Mouse (Mus musculus) spleen, adult 18-20 months (tissue): Measurements from ENCODE around the gene Myl6b.
"Not testable (repeated sequence)": the region's sequence is repeated elsewhere in the genome, so short reads cannot be mapped to it uniquely, and the experiment has no call there.

Source experiments
- DNase-seq, 2 experiments: peaks; one replicate each; pipeline ENCODE4 v3.0.0; 2022; ENCODE audit warnings: mixed read lengths in 2 of 2

The Myl6b gene

DNA sequence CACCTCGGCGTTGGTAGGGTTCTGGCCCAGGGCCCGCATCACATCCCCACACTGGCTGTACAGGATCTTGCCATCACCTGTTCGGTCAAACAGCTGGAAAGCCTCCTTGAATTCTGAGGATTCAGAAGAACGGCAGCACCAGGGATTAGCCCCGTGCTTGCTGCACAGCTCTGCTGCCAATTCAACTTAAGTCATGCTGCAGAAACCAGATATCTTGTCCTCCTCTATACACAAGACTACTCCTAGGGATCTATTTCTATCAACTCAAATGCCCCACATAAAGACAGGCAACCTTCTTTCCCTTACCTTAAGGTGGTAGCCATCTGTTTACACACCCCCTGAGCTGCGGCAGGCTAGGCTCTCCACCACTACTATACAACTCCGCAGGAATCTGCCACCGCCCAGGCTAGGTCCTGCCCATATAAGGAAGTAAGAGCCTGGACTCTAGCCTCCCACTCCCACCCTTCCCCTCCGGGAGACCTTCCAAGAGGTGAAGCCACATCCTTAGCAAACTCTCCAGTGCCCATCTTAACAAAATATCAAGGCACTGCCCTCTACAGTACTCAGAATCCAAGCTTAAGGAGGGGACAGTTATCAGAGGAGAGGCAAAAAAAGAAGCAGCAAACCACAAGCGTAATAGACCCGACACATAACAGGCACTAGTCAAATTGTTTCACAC is 5.7 kb downstream of the Myl6b start:
- DNase-seq: no peak

DNA sequence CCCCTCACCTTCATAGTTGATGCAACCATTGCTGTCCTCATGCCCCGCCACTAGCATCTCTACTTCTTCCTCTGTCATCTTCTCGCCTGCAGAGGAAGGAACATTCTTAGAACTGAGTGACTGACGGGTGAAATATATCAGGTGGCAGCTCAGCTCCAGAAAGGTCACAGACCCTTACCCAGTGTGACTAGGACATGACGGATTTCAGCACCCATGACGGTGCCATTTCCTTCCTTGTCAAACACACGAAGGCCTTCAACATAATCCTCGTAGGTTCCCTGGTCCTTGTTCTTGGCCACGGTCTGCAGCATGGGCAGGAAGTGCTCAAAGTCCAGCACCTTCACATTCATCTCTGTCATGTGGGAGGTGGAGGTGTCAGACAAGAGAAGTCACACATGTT is 6.4 kb downstream of the Myl6b start:
- DNase-seq: not testable (repeated sequence)

DNA sequence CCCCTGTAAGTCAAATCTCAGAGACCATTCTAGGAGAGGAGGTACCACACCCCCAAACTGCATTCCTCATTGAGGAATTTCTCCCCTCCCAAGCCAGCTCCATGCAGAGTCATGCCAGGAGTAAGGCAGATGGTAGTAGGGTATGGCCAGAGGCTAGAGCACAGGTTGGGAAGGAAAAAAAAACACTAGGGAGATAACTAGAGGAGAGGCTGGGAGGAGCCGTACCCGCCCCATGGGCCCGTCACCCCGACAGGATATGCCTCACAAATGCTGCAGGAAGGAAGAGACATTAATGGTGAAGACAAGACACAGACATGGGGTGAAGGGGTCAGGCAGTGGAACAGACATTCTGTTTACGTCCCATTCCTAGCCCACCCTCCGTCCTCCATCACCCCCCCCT is 7.0 kb downstream of the Myl6b start:
- DNase-seq: no peak

DNA sequence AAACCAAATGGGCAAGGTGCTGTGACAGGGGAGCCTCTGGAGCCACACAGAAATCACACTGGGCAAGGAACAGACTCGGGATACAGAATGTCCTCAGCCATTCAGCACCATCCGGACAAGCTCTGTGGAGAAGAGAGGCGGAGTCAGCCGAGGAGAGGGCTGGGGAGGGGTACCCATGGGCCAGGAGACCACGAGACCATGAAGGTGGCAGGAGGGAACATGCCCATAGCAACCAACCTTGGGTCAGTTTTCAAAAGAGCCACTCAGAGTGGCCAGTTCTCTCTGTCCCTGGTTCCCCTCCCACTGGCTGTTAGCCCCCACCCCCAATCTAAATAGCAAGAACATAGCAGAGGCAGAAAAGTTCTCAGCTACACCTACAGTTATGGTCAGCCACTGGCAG is 7.6 kb downstream of the Myl6b start:
- no peak for DNase-seq

DNA sequence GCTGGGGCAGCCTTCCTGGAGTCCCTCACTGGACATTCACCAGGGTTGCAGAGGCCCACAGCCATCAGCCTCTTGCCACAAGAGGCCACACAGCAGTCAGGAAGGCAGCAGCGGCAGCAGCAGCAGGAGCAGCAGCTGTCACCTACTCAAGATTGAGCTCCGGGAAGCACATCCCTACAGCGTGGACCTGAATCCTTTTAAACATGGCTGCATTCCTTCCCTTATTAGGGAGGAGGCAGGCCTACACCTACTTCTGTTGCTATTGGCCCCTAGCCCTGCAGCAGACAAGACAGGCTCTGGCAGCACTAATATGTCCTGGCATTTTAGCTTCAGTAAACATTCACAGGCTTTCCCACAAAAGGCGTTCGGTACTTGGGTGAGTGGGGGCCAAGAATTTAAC is 8.3 kb downstream of the Myl6b start:
- no peak for DNase-seq

DNA sequence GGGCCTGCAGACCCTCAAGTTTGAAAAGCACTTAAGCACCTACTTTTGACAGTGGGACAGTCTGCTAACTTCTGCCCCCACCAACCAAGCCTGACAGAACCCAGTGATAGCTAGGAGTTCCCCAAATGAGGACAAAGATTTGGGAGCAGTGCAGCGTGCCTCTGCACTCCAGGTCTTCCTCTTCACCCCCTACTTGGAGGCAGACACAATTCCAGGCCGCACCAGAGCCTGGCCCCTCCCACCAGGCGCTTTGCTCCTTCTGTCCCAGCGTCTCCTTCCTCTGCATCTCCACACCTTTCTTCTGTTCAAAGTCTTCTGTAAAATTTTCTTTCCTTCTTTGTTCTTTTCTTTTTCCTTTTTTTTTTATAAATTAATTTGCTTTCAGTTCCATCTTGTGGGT is 8.7 kb downstream of the Myl6b start:
- no peak for DNase-seq

DNA sequence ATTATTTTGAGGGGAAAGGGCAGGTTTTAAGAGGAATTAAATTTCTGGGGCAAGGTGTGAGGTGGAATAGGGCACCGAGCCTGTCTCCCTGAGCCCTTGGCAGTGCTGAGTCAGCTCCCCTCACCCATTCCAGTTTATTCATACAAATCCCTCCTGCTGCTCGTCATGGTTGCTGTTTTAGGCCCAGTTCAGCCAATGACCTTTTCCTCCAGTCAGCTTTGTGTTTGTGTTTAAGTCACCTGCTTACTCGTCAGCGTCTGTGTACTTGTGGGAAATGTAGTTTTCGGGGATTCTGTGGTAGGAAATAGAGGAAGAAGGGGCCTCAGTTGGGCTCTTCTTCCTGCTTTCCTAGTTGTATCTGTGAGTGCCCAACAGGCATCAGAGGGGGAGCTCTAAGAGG is 9.1 kb downstream of the Myl6b start:
- no peak for DNase-seq

DNA sequence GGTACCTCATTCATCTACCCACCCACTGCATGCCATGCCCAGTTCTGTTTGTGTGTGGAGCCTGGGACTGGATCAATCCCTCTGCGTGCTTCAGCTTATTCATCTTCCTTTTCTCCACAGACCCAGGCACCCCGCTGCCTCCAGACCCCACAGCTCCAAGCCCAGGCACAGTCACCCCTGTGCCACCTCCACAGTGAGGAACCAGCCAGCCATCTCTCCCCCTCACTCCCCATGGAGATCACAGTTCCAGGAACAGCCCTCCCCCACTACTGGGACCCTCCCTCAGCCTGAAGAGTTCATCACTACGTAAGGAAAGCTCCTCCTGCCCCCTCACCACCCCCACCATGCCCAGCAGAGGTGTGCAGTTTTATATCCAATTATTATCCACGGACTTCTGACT is 9.7 kb downstream of the Myl6b start:
- DNase-seq: no peak

DNA sequence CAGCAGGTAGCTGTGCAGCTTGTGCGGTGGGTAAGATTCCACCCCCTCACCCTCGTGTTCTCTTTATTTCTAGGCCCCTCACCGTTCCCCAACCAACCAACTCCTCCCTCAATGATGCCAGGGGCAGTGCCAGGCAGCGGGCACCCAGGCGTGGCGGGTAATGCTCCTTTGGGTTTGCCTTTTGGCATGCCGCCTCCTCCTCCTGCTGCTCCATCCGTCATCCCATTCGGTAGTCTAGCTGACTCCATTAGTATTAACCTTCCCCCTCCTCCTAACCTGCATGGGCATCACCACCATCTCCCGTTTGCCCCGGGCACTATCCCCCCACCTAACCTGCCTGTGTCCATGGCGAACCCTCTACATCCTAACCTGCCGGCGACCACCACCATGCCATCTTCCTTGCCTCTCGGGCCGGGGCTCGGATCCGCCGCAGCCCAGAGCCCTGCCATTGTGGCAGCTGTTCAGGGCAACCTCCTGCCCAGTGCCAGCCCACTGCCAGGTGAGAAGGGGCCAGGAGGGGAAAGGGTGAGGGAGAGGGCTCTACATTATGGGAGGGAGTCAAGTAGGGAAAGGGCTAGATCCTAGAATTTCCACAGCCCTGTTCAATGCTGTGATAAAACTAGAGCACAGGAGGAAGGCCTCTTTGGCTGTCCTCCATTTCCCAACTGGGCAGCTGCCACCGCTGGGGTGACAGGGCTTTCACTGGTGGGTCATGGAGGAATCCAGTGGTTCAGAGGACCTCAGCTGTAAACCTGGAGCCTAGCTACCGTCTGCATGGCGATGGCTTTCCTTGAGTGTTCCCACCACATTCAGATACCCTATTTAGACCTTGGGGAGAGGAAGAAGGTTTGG is 10.4 kb downstream of the Myl6b start:
- DNase-seq: no peak

DNA sequence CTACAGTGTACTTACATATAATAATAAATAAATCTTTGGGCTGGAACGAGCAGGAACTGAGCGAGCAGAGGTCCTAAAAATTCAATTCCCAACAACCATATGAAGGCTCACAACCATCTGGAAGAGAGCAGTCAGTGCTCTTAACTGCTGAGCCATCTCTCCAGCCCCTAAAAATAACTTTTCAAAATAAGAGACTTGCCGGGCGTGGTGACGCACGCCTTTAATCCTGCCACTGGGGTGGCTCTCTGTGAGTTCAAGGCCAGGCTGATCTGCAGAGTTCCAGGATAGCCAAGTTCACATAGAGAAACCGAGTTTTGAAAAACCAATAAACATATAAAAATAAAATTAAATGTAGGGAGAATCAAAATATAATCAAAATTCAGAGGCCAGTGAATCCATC is 12.1 kb downstream of the Myl6b start:
- DNase-seq: no peak

DNA sequence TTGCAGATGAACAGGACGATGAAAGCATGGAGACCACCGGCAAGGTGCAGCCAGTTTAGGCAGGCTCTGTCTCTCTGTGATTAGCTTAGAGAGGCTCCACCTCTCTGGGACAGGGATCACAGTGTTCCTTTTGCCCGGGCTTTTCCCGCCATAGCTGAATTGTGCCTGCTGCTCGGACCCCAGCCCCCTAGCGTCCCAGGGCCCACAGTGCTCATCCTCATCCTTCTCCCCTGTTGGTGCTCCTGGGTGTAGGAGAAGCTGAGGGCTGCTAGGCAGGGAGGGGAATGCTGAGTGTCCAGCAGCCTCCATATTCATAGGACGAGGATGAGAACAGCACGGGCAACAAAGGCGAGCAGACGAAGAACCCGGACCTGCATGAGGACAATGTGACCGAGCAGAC is 24.1 kb downstream of the Myl6b start:
- DNase-seq: no peak

DNA sequence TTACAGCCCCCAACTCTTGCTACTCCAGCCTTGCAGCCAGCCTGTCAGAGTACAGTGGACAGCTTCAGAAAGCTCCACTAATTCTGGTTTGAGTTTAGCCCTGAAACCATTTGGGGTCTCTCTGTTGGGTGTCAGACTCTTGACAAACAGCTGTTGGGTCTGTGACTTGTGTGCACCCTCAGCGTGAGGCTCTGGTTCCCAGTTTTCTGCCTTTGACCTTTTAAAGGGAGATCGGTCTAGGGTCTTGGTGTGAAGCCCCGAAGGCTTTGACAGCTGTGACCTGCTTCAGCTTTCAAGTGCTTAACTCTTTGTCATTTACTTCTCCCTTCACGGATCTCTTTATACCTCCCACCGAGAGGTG is 38.2 kb downstream of the Myl6b start:
- no peak for DNase-seq

DNA sequence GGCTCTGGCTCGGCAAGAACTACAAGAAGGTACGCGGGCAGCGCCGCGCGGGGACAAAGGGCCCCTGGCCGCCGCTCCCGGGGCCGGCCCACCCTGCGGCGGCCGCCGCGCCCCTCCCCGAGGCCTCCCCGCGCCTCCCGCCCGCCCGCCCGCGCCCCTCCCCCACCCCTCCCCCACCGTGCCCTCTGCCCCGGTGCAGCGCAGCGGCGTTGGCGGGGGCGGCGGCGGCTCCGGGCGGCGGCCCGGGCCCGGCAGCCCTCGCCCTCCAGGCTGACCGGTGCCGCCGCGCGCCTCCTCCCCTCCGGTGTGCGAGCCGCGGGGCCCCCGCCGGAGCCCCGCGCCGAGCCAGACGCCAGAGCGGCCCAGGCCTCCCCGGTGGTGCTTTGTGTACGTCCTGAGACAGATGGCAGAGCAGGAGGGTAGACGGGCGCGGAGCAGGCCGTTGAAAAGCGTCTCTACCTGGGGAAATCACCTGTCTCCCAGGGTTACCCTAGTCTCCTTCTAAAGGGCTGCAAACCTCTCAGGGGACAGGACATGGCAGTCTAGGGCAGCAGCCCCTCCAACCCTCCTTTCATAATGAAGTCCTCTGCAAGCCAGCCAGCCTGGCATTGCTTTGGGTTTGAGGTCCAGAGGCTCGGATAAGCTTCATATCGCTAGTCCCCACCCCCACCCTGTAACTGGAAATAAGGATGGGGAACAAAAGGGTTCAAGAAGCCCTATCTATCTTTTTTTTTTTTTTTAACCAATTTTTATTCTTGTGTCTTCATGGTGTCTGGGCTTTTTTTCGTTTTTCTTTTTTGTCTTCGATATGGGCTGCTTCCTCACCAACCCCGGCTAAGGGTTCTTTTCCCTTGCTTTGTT is 38.8 kb downstream of the Myl6b start:
- peak; percentile 32 to 48 for DNase-seq

DNA sequence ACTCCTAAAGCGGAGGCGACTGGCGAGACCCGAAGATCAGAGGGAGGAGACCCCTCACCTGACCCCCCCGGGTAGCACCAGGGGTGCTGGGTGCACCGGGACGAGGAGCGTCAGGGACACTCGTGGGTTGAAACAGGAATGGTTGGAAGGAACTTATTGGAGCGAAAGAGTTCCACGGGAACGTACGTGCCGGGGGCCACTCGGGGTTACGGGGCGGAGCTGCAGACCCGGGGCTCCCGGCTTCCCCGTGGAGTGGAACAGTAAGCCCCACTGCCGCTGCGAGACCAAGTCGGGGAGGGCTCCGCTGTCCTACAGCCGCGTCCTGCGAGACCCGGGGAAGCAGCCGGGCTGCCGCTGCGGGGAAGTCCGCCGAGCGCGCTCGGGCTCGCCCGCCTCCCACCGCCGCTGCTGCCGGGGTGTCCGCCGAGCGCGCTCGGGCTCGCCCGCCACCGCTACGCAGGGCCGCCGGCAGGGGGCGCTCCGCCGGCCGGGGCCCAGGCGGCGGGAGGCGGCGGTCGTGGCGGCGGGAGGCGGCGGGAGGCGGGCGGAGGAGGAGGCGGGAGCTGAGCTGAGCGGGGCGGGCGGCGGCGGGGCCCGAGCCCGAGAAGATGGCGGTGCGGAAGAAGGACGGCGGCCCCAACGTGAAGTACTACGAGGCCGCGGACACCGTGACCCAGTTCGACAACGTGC is 39.6 kb downstream of the Myl6b start, which contains the start of gene Smarcc2:
TSS of gene Smarcc2 (plus strand) at position 530 of the 690 bp plus-strand sequence.
- peak; percentile 79 to 83 for DNase-seq

DNA sequence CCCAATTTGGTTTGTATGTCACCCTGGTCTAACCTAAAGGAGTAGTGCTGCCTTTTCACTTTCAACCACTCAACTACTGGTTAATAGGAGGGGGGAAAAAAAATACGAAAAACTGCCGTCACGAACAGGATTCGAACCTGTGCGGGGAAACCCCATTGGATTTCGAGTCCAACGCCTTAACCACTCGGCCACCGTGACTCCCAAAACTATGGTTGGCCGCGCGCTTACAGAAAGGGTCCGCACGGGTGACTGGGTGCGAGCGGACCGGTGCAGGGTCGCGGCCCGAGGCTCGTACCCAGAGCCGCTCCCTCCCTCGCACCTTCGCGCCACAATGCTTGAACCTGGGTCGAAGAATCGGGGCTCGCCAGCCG is 40.2 kb downstream of the Myl6b start:
- peak; percentile 61 to 75 for DNase-seq

DNA sequence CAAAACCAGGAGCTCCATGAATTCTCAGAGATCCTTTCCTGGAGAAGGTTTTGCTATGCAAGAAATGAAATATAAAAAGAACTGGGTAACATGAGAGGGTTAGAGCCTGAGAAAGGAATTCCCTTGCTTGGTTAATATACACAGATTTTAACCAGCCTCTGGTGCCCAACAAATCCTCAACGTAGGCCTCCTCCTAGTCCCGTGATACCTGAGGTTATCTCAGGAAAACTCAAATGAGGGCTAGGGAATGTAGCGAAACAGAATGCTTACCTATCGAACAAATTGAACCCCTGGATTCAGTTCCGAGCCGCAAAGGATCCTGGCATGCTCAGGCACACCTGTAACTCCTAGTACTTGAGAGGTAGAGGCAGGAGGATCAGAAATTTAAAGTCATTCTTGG is 40.8 kb downstream of the Myl6b start:
- no peak for DNase-seq

DNA sequence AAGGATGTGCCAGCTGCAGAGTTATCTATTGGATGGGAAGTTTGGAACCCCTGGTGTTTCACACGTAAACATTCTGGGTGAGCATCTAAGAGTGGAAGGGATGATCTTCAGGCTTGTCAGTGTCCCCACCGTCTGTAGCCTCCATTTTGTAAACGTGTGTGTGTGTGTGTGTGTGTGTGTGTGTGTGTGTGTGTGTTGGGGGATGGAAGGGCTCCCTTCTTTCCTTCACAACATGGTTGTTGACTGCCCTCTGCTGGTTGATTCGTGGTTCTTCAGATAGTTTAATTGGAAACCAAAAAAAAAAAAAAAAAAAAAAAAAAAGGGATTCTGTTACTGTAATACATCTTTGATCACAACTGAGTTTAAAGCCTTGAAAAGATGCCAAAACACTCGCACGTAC is 43.2 kb downstream of the Myl6b start:
- DNase-seq: peak in 1 of 2 experiments; percentile 59

DNA sequence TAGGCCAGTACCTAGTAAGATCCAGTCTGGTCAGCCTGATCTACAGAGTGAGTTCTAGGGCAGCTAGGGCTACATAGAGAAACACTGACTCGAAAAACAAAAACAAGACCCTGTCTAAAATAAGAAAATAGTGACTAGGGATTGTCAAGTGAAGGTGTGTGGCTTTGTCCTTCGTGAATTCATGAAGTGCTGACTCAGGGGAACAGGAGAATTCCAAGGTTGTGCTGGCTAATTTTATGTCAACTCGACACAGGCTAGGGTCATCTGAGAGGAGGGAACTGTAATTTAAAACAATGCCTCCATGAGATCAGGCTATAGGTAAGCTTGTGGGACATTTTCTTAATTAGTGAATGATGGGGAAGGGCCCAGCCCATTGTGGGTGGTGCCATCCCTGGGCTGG is 44.0 kb downstream of the Myl6b start:
- DNase-seq: no peak

DNA sequence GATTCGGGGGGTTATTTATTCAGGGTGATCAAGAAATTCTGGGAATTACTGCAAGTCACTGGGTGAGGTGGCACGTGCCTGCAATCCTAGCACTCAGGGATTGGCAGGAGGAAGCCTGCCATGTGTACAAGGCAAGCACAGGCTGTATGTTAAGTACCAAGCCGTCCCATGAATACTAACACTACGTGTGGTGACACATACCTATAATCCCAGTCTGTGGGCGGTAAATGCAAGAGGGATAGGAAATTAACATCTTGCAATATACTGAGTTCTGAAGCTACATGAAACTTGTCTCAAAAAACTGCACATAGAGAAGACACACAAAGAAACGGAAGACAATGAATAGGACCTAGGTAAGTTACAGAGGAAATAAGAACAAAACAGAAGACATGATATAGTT is 47.5 kb downstream of the Myl6b start:
- no peak for DNase-seq

DNA sequence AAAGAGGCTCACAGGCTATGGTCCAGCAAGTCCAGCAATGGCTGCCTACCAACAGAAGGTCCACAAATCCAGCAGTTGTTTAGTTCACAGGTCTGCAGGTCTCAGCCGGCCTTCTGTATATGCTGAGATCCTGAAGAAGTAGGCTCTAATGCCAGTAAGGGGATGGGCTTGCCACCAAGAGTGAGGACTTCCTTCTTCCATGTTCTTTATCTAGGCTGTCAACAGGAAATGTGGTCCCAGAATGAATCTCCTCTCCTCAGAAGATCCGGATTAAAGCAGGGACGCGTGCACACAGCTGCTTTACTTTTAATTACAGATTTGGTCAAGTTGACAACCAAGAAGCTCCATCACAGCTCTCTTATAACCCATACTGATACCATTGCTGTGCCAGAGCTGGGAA is 53.1 kb downstream of the Myl6b start:
- DNase-seq: no peak

DNA sequence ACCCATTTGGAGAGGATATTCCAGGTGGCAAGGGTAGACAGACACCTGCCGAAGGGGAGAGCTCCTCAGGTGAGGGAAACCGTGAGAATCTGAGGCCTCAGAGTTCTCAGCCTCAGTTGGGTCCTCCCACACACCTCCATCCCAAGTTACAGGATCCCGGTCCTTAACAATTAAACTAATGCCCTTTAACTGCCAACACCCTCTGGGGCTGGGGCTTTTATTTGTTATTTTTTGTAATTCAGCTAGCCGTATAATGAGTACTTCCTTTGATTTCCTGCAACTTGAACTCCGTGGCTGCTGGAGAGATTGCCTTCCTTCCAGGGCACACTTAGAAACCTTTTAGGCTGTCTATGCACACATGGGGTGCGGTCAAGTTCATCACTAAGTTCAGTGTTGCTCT is 54.1 kb downstream of the Myl6b start:
- no peak for DNase-seq
